ENCODE assay signal across 15 mouse cellular contexts in the genomic region with DNA sequence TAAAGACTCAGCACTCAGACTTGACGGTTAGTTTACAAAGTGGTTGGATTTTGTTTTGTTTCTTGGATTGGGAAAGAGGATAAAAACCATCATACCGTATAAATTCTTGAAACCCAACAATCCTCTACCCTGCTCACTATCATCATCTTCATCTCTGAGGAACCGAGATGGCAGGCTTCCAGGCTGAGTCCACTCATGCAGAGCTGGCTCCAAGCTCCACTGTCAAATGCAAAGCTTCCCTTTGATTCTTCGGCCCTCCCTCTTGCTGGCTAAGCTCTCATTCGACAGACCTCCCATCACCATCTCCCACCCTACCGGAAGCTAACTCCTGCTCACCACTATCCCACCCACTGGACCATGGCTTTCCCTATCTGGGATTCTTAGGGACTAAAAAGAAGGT.
"Had no signal": no experiment of that assay in that cellular context is flagged by ENCODE, and none has a peak within 500 bp of the region (broad histone marks: within the 10 kb centered on the region; RNA-seq: fewer than 3 reads in every experiment).

No protein-coding gene starts in this region.

- H3K4me2 ChIP-seq: intestine, embryonic 15.5 days; limb, embryonic 13.5 days; midbrain, embryonic 11.5 days; midbrain, embryonic 15.5 days; neural tube, embryonic 12.5 days had no signal

- H3K9ac ChIP-seq: intestine, embryonic 15.5 days; limb, embryonic 13.5 days; liver, embryonic 14.5 days; midbrain, embryonic 15.5 days; neural tube, embryonic 12.5 days had no signal

- H3K36me3 ChIP-seq: intestine, embryonic 15.5 days; limb, embryonic 13.5 days; midbrain, embryonic 15.5 days; neural tube, embryonic 12.5 days had no signal

- ATAC-seq: intestine, embryonic 15.5 days; lung, postnatal 0 days; midbrain, embryonic 15.5 days had no signal

- H3K27ac ChIP-seq: intestine, embryonic 15.5 days; layer of hippocampus, adult 2 months; limb, embryonic 13.5 days; liver, embryonic 14.5 days; midbrain, embryonic 15.5 days; neural tube, embryonic 12.5 days; stomach, postnatal 0 days had no signal

- H3K27me3 ChIP-seq: intestine, embryonic 15.5 days; midbrain, embryonic 15.5 days; neural tube, embryonic 12.5 days had no signal

- H3K9me3 ChIP-seq: intestine, embryonic 15.5 days; limb, embryonic 13.5 days; megakaryocyte, embryonic 14.5 days; midbrain, embryonic 15.5 days; neural tube, embryonic 12.5 days had no signal

- H3K4me3 ChIP-seq: intestine, embryonic 15.5 days; layer of hippocampus, adult 2 months; limb, embryonic 13.5 days; megakaryocyte, embryonic 14.5 days; midbrain, embryonic 15.5 days; neural tube, embryonic 12.5 days had no signal

- DNase-seq: kidney, postnatal 36 days; left cerebral cortex, postnatal 4 days; lung, adult 18-20 months; lung, postnatal 4 days; thymus, postnatal 4 days had no signal
